Mouse (Mus musculus) urinary bladder, postnatal 25 days (tissue): ENCODE measurements around the gene Rpl35a.
"Not testable (repeated sequence)": the region's sequence is repeated elsewhere in the genome, so short reads cannot be mapped to it uniquely, and the experiment has no call there.

ENCODE experiments used
- DNase-seq: peaks from one replicate; pipeline ENCODE4 v3.0.0; 2022; ENCODE audit warnings: low spot score

Rpl35a gene

GRCm38 (mm10) chr16:33056095-33056785 lies at the start of gene Rpl35a, which contains the start of gene Iqcg:
Gene Rpl35a, plus strand, starts transcription at chr16:33056453.
Gene Iqcg, minus strand, starts transcription at chr16:33056218.
- peak; percentile 85 for DNase-seq

- DNase-seq: no peak
Observed at GRCm38 (mm10) chr16:33006888-33007287, 49.4 kb upstream of the Rpl35a start.

- DNase-seq: no peak
Observed at GRCm38 (mm10) chr16:33007436-33007835, 48.8 kb upstream of the Rpl35a start.

GRCm38 (mm10) chr16:33010166-33010565 lies 46.1 kb upstream of the Rpl35a start:
- DNase-seq: no peak

- DNase-seq: no peak
Observed at GRCm38 (mm10) chr16:33013801-33014200, 42.5 kb upstream of the Rpl35a start.

- DNase-seq: no peak
Observed at GRCm38 (mm10) chr16:33014921-33015320, 41.3 kb upstream of the Rpl35a start.

- DNase-seq: no peak
Observed at GRCm38 (mm10) chr16:33015396-33015907, 40.8 kb upstream of the Rpl35a start.

GRCm38 (mm10) chr16:33015986-33016385 lies 40.3 kb upstream of the Rpl35a start:
- DNase-seq: no peak

GRCm38 (mm10) chr16:33017677-33018349 lies 38.4 kb upstream of the Rpl35a start:
- no peak for DNase-seq

GRCm38 (mm10) chr16:33019117-33019770 lies 37.0 kb upstream of the Rpl35a start:
- no peak for DNase-seq

- DNase-seq: no peak
Observed at GRCm38 (mm10) chr16:33021381-33021780, 34.9 kb upstream of the Rpl35a start.

- peak; percentile 88 for DNase-seq
Observed at GRCm38 (mm10) chr16:33023750-33024149, 32.5 kb upstream of the Rpl35a start.

- DNase-seq: no peak
Observed at GRCm38 (mm10) chr16:33024456-33025104, 31.7 kb upstream of the Rpl35a start.

- no peak for DNase-seq
Observed at GRCm38 (mm10) chr16:33026357-33026756, 29.9 kb upstream of the Rpl35a start.

- no peak for DNase-seq
Observed at GRCm38 (mm10) chr16:33036006-33036405, 20.2 kb upstream of the Rpl35a start.

GRCm38 (mm10) chr16:33042682-33043081 lies 13.6 kb upstream of the Rpl35a start:
- no peak for DNase-seq

GRCm38 (mm10) chr16:33043268-33043667 lies 13.0 kb upstream of the Rpl35a start:
- no peak for DNase-seq

GRCm38 (mm10) chr16:33048004-33048403 lies 8.2 kb upstream of the Rpl35a start:
- no peak for DNase-seq

GRCm38 (mm10) chr16:33048686-33049085 lies 7.6 kb upstream of the Rpl35a start:
- DNase-seq: no peak

- no peak for DNase-seq
Observed at GRCm38 (mm10) chr16:33049809-33050208, 6.4 kb upstream of the Rpl35a start.

GRCm38 (mm10) chr16:33053141-33053540 lies 3.1 kb upstream of the Rpl35a start:
- no peak for DNase-seq

- not testable (repeated sequence) for DNase-seq
Observed at GRCm38 (mm10) chr16:33054927-33055326, 1.3 kb upstream of the Rpl35a start.
